Mouse (Mus musculus): ENCODE measurements around the gene Plxdc2.
A peak's percentile ranks its signal among the peaks of the same experiment; 100 is the strongest.

Gene Plxdc2

GRCm38 (mm10) chr2:16414340-16414976, 58.4 kb downstream of the Plxdc2 start:
- DNase-seq (ENCODE audit: low read depth, low spot score): no peak

GRCm38 (mm10) chr2:16439030-16439429, 82.9 kb downstream of the Plxdc2 start:
- DNase-seq (ENCODE audit: low read depth, low spot score): no peak

DNA sequence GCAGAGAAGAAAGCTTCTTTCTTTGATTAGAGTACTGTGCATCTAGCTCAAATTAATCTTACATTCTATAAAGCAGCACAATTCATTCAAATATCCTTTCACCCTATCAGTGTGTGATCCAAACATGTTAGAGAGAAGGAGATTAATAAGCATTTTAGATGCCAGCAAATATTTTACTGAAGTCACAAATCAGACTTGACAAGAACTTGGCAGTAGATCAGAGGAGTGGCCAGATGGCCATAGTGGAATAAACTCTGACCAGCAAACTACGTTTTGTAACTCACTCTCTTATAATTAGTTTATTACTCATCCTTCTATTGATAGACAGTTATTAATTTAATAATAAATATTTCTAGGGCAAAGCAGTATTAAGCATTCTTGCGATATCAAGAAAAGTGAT, 86.5 kb downstream of the Plxdc2 start:
- DNase-seq (ENCODE audit: low read depth, low spot score): peak; percentile 19

GRCm38 (mm10) chr2:16447936-16448335, 91.8 kb downstream of the Plxdc2 start:
- DNase-seq (ENCODE audit: low read depth, low spot score): no peak

GRCm38 (mm10) chr2:16450838-16451665, 94.9 kb downstream of the Plxdc2 start:
- DNase-seq (ENCODE audit: low read depth, low spot score): no peak

DNA sequence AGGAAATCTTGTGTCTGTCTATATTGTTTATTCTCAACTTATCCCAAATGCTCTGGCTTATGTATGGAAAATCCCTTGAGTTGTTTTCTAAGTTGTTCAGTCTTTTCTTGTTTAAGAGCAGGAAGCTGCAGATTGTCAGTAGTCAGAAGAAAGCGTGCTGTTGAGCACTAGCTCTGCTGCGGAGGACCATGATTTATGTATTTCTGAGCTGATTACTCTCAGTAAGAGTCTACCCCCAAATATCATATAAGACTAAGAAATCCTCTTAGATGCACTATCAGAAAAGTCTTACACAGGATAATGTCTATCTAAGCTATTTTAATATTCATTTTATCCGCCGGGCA, 95.5 kb downstream of the Plxdc2 start:
- DNase-seq (ENCODE audit: low read depth, low spot score): no peak

GRCm38 (mm10) chr2:16452080-16452479, 96.0 kb downstream of the Plxdc2 start:
- no peak for DNase-seq (ENCODE audit: low read depth, low spot score)

- no peak for DNase-seq (ENCODE audit: low read depth, low spot score)
Measured at GRCm38 (mm10) chr2:16456264-16456780, 100.2 kb downstream of the Plxdc2 start.

- no peak for DNase-seq (ENCODE audit: low read depth, low spot score)
Measured at GRCm38 (mm10) chr2:16459490-16459889, 103.4 kb downstream of the Plxdc2 start.

- no peak for DNase-seq (ENCODE audit: low read depth, low spot score)
Measured at GRCm38 (mm10) chr2:16470099-16470498, 114.0 kb downstream of the Plxdc2 start.

GRCm38 (mm10) chr2:16483943-16484342, 127.8 kb downstream of the Plxdc2 start:
- no peak for DNase-seq (ENCODE audit: low read depth, low spot score)

- DNase-seq (ENCODE audit: low read depth, low spot score): no peak
Measured at GRCm38 (mm10) chr2:16485970-16486369, 129.9 kb downstream of the Plxdc2 start.

- no peak for DNase-seq (ENCODE audit: low read depth, low spot score)
Measured at GRCm38 (mm10) chr2:16491242-16491641, 135.1 kb downstream of the Plxdc2 start.

- DNase-seq (ENCODE audit: low read depth, low spot score): no peak
Measured at GRCm38 (mm10) chr2:16502843-16503242, 146.7 kb downstream of the Plxdc2 start.

DNA sequence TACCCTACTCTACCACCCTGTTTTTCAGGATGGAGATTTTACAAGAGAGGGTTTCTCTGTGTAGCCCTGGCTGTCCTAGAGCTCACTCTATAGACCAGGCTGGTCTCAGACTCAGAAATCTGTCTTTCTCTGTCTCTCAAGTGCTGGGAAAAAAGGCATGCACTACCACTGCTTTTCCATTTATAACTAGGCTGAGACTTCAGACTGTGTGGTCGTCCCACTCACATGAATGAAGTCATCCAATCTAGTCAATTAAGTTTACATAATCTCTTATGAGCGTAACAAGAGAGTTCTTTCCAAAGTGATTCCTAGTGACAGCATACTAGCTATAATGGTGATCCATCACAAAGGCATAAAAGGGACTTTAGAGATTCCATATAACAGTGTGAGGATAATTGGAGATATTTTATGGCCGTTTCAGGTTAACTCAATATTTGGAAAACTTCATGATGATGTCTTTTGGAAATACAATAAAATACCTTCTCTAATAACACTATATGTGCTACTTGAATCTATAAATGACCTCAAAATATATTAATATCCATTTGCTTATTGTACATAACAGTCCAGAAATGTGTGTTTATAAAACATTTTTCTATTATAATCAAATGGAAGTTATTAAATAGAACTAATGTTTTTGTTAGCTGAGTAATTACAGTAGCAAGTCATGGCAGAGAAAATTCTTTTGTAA, 151.6 kb downstream of the Plxdc2 start:
- no peak for DNase-seq (ENCODE audit: low read depth, low spot score)

GRCm38 (mm10) chr2:16518148-16518547, 162.0 kb downstream of the Plxdc2 start:
- no peak for DNase-seq (ENCODE audit: low read depth, low spot score)

DNA sequence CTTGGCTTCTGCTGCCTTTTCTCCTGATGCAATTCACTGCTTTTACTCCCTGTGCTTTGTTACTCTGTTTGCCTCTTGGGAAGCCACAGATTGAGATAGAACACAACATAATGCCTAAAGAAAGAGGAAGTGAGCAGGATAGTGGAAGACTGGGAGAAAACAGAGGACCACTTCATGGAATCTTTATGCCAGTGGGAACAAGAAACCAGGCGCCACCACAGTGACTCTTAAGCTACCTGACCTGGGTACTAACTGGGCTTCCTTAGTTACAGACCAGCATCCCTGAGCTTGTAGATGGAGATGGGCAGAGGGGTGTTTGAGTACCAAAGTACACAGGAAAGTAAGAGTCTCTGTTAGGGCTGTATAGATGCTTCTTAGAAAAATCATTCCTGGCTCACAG, 167.3 kb downstream of the Plxdc2 start:
- no peak for DNase-seq (ENCODE audit: low read depth, low spot score)

DNA sequence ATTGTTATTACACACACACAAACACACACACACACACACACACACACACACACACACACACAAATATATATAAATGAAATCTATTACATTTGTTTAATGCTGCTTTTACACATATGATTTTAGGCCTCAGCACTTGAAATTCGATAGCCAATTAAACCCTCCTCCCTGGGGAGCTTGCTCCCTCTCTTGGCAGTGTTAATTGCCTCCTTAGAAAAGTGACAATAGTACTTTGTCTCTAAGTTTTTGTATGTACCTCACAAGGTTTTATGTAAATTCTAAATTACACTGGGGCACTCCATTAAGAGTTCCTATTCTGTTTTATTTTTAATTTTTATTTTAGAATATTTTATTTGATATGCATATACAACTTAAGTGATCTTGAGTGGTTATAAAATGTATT, 176.1 kb downstream of the Plxdc2 start:
- DNase-seq (ENCODE audit: low read depth, low spot score): no peak

DNA sequence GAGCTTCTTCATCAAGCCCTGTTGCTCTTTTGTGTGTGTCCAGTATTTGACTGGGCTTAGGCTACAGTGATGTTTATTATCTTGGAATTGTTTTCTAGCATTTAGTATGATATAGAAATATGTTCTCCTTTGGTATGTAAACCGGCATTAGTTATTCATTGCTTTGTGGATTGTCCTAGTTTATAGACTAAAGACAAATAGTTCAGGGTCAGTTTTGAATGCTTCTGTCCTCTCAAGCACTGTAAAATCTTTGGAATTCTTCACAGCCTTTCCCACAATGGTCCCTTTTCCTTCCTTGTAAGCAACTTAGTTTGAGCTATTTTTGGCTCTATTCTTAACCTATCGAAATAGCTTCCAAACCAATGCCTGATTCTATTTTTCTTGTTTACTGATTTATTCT, 178.5 kb downstream of the Plxdc2 start:
- DNase-seq (ENCODE audit: low read depth, low spot score): no peak

- no peak for DNase-seq (ENCODE audit: low read depth, low spot score)
Measured at GRCm38 (mm10) chr2:16541226-16541625, 185.1 kb downstream of the Plxdc2 start.

DNA sequence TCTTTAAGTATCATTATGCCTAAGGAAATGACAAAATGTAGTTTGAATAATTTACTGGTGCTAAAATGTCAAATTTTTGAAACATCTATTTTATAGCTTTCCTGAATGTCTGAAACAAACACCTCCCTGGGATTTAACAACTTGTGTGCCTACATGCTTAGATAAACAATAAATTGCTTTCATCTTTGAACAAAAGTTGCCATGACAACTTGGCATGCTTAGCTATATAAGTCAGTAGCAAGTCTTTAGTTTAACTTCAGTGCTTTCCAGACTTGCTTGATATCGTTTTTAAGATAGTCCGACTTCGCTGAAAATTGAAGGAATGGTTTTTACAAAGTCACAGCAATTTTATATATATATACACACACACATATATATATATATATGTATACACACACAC, 189.1 kb downstream of the Plxdc2 start:
- DNase-seq (ENCODE audit: low read depth, low spot score): no peak

DNA sequence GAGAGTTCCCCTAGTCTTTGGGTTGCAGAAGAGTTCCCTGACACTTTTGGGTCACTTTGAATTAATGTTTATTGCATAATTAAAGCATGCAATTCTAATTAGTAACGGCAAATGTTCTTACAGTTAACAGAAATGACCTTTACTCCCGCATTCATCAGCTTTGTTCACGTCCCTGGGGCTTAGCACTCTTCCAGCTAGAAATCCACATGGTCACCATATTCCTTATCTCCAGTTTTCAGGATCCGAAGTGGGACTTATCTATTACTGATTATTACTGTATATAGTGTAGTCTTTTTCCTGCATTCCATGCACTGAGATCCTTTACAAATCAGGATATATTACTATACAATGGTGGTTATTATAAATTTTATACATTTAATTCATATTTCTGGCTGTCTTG, 203.2 kb downstream of the Plxdc2 start:
- no peak for DNase-seq (ENCODE audit: low read depth, low spot score)

- DNase-seq (ENCODE audit: low read depth, low spot score): no peak
Measured at GRCm38 (mm10) chr2:16568263-16568662, 212.2 kb downstream of the Plxdc2 start.
